Mouse (Mus musculus): ENCODE data around the gene Gng8. TPM values are rescaled to one million over a fixed set of nuclear protein-coding genes. Genes with fewer than 3 reads are reported as not detected.

Gene Gng8
- polyA plus RNA-seq, 1 experiment from 2014 or later = 15.9 TPM

GRCm38 (mm10) chr7:16892352-16892730 lies 755 bp downstream of the Gng8 start:
- DNase-seq (ENCODE audit: low spot score) (no peak), ATAC-seq (ENCODE audit: insufficient number of reproducible peaks, low FRiP score, low TSS enrichment, low read depth) (no peak)
- WGBS = 42% methylated on average over 9 of the region's 9 CpGs
- H3K4me2 ChIP-seq (ENCODE audit: low read depth, severe bottlenecking) = peak overlapping the region; percentile 64
- 0 out of 2 replicates have a peak overlapping the region, but pooled peaks have one; percentile 8 for H3K9ac ChIP-seq (ENCODE audit: low read length)
- H3K9me3 ChIP-seq (ENCODE audit: control insufficient read depth, low read length) = peaks cover 3% of the 10 kb centered on the region; the same call in 1 of the 2 replicates
- peaks cover 9% of the 10 kb centered on the region; the same call in 1 of the 2 replicates for H3K36me3 ChIP-seq (ENCODE audit: control insufficient read depth, insufficient read depth, low read length)
- peaks cover 42% of the 10 kb centered on the region for H3K4me1 ChIP-seq (ENCODE audit: control insufficient read depth, insufficient read depth, low read length)
- peak overlapping the region; percentile 22; the same call in 1 of the 2 replicates for H3K27ac ChIP-seq (replicated peaks; ENCODE audit: low read depth, low read length)
- peak overlapping the region; percentile 32 for H3K4me3 ChIP-seq (ENCODE audit: low read depth, low read length)
- no peaks in the 10 kb centered on the region for H3K27me3 ChIP-seq (ENCODE audit: control insufficient read depth, insufficient read depth, low read length)

- peaks cover 3% of the 10 kb centered on the region; the same call in 1 of the 2 replicates for H3K9me3 ChIP-seq (ENCODE audit: control insufficient read depth, low read length)
- H3K27me3 ChIP-seq (ENCODE audit: control insufficient read depth, insufficient read depth, low read length) = no peaks in the 10 kb centered on the region
- no peak for DNase-seq (ENCODE audit: low spot score)
- H3K9ac ChIP-seq (ENCODE audit: low read length) = no peak overlapping the region
- 3% methylated on average over 5 of the region's 6 CpGs for WGBS
- H3K4me3 ChIP-seq (ENCODE audit: low read depth, low read length) = peak overlapping the region; percentile 32
- H3K27ac ChIP-seq (replicated peaks; ENCODE audit: low read depth, low read length) = no peak overlapping the region
- peak overlapping the region; percentile 64 for H3K4me2 ChIP-seq (ENCODE audit: low read depth, severe bottlenecking)
- ATAC-seq (ENCODE audit: insufficient number of reproducible peaks, low FRiP score, low TSS enrichment, low read depth) = no peak
- peaks cover 42% of the 10 kb centered on the region for H3K4me1 ChIP-seq (ENCODE audit: control insufficient read depth, insufficient read depth, low read length)
- H3K36me3 ChIP-seq (ENCODE audit: control insufficient read depth, insufficient read depth, low read length) = peaks cover 2% of the 10 kb centered on the region; the same call in 1 of the 2 replicates
Measured at GRCm38 (mm10) chr7:16893612-16894011, 2.0 kb downstream of the Gng8 start.

GRCm38 (mm10) chr7:16894279-16894678 lies 2.7 kb downstream of the Gng8 start:
- ATAC-seq (ENCODE audit: insufficient number of reproducible peaks, low FRiP score, low TSS enrichment, low read depth) (no peak), DNase-seq (ENCODE audit: low spot score) (no peak)
- H3K4me3 ChIP-seq (ENCODE audit: low read depth, low read length) = peak overlapping the region; percentile 18; the same call in 1 of the 2 replicates
- 4% methylated on average over 3 of the region's 4 CpGs for WGBS
- peaks cover 42% of the 10 kb centered on the region for H3K4me1 ChIP-seq (ENCODE audit: control insufficient read depth, insufficient read depth, low read length)
- H3K4me2 ChIP-seq (ENCODE audit: low read depth, severe bottlenecking) = peak overlapping the region; percentile 52
- 0 out of 2 replicates have a peak overlapping the region, but pooled peaks have one; percentile 27 for H3K9ac ChIP-seq (ENCODE audit: low read length)
- H3K9me3 ChIP-seq (ENCODE audit: control insufficient read depth, low read length) = peaks cover 3% of the 10 kb centered on the region; the same call in 1 of the 2 replicates
- H3K27me3 ChIP-seq (ENCODE audit: control insufficient read depth, insufficient read depth, low read length) = no peaks in the 10 kb centered on the region
- 0 out of 2 replicates have a peak overlapping the region, but pooled peaks have one; percentile 8 for H3K27ac ChIP-seq (replicated peaks; ENCODE audit: low read depth, low read length)
- H3K36me3 ChIP-seq (ENCODE audit: control insufficient read depth, insufficient read depth, low read length) = no peaks in the 10 kb centered on the region

DNA sequence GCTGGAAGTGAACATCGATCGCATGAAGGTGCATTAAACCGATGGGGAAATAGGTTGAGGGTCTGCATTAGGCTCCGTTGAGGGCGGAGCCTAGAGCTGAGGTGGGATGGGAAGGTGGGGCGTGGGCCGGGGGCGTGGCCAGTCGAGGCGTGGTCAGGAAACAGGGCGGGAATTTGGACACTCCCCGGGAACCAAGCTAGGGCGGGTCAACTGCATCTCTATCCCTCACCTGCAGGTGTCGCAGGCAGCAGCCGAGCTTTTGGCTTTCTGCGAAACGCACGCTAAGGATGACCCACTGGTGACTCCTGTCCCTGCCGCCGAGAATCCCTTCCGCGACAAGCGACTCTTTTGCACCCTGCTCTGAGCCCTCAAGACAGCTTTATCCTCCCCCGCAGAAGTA lies 3.4 kb downstream of the Gng8 start:
- DNase-seq (ENCODE audit: low spot score) = peak; percentile 93
- no peaks in the 10 kb centered on the region for H3K9me3 ChIP-seq (ENCODE audit: control insufficient read depth, low read length)
- H3K27ac ChIP-seq (replicated peaks; ENCODE audit: low read depth, low read length) = no peak overlapping the region
- H3K4me3 ChIP-seq (ENCODE audit: low read depth, low read length) = peak overlapping the region; percentile 18
- H3K9ac ChIP-seq (ENCODE audit: low read length) = no peak overlapping the region
- no peaks in the 10 kb centered on the region for H3K36me3 ChIP-seq (ENCODE audit: control insufficient read depth, insufficient read depth, low read length)
- peak; percentile 54; the same call in 1 of the 2 replicates for ATAC-seq (ENCODE audit: insufficient number of reproducible peaks, low FRiP score, low TSS enrichment, low read depth)
- 1% methylated on average over 24 of the region's 24 CpGs for WGBS
- H3K4me2 ChIP-seq (ENCODE audit: low read depth, severe bottlenecking) = peak overlapping the region; percentile 52
- H3K4me1 ChIP-seq (ENCODE audit: control insufficient read depth, insufficient read depth, low read length) = peaks cover 42% of the 10 kb centered on the region
- no peaks in the 10 kb centered on the region for H3K27me3 ChIP-seq (ENCODE audit: control insufficient read depth, insufficient read depth, low read length)

DNA sequence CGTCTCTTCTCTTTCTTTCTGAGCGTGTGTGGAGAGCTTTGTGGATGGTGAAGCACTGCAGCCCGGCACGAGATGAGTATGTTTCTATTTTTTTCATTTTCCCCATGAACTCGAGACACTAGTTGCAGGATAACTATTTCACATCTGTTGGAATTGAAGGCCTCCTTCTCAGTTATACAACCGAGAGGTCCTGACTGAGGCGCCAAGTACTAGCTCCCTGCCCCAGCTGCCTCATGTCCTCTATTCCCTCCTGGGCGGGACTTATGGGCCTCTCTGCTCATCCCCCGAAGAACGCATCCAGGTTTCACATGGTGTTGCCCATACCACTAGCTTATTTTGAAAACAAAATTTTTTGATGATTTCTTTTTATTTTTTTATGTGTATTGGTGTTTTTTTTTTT lies 3.9 kb downstream of the Gng8 start:
- Histone ChIP-seq H3K9ac (ENCODE audit: low read length) (no peak overlapping the region), H3K4me2 (ENCODE audit: low read depth, severe bottlenecking) (peak overlapping the region; percentile 52), H3K9me3 (ENCODE audit: control insufficient read depth, low read length) (no peaks in the 10 kb centered on the region), H3K27me3 (ENCODE audit: control insufficient read depth, insufficient read depth, low read length) (no peaks in the 10 kb centered on the region), H3K4me1 (ENCODE audit: control insufficient read depth, insufficient read depth, low read length) (peaks cover 40% of the 10 kb centered on the region), H3K36me3 (ENCODE audit: control insufficient read depth, insufficient read depth, low read length) (no peaks in the 10 kb centered on the region), H3K27ac (replicated peaks; ENCODE audit: low read depth, low read length) (no peak overlapping the region), H3K4me3 (ENCODE audit: low read depth, low read length) (no peak overlapping the region)
- ATAC-seq (ENCODE audit: insufficient number of reproducible peaks, low FRiP score, low TSS enrichment, low read depth) (no peak), DNase-seq (ENCODE audit: low spot score) (no peak)
- 36% methylated on average over 10 of the region's 10 CpGs for WGBS

DNA sequence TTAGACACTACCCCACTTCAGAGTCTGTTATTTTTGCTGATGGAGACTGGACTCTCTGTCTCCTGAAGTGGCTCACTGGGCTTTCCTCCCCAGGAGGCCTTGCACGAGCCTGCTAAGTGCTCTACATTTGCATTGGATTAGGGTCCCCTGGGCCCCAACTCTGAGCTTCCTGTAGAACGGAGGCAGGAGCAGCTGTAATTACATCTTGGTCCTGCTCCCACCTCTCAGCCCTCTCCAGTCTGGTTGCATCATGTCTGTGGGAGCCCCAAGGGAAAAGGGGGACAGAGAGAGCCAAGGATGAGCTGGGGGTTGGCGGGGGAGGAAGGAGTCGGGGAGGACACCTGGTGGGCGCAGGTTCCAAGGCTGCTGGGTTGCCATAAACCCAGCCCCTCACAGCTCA lies 8.9 kb downstream of the Gng8 start:
- ATAC-seq (ENCODE audit: insufficient number of reproducible peaks, low FRiP score, low TSS enrichment, low read depth) (no peak), DNase-seq (ENCODE audit: low spot score) (no peak)
- H3K4me3 ChIP-seq (ENCODE audit: low read depth, low read length) = no peak overlapping the region
- no peaks in the 10 kb centered on the region for H3K9me3 ChIP-seq (ENCODE audit: control insufficient read depth, low read length)
- H3K4me1 ChIP-seq (ENCODE audit: control insufficient read depth, insufficient read depth, low read length) = peaks cover 12% of the 10 kb centered on the region
- 22% methylated on average over 5 of the region's 5 CpGs for WGBS
- no peak overlapping the region for H3K9ac ChIP-seq (ENCODE audit: low read length)
- no peak overlapping the region for H3K4me2 ChIP-seq (ENCODE audit: low read depth, severe bottlenecking)
- H3K27me3 ChIP-seq (ENCODE audit: control insufficient read depth, insufficient read depth, low read length) = no peaks in the 10 kb centered on the region
- H3K36me3 ChIP-seq (ENCODE audit: control insufficient read depth, insufficient read depth, low read length) = no peaks in the 10 kb centered on the region
- no peak overlapping the region for H3K27ac ChIP-seq (replicated peaks; ENCODE audit: low read depth, low read length)

DNA sequence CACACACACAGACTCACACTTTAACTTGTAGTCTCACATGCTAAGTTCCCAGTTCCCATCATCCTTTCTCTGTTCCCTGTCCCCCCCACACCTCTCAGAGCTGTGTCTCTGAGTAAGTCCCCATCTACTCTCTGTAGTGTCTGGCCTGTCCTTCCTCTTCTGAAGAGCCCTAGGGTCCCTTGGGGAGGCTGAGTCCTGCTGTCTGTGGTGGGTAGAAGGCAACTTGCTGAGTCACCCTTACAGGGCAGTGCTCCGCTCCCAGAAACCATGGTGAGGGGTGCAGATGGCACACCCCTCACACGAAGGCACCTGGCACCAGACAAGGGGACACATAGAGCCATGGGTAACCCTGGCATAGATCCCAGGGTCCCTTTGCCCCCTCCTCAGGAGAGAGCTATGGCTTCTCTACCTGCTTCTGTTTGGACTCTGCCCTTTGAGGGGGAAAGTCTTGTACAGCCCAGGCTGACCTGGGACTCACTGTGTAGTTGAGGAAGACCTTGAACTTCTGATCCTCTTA lies 11.9 kb downstream of the Gng8 start:
- H3K27me3 ChIP-seq (ENCODE audit: control insufficient read depth, insufficient read depth, low read length) = no peaks in the 10 kb centered on the region
- H3K4me2 ChIP-seq (ENCODE audit: low read depth, severe bottlenecking) = no peak overlapping the region
- H3K4me1 ChIP-seq (ENCODE audit: control insufficient read depth, insufficient read depth, low read length) = peaks cover 23% of the 10 kb centered on the region
- ATAC-seq (ENCODE audit: insufficient number of reproducible peaks, low FRiP score, low TSS enrichment, low read depth) (no peak), DNase-seq (ENCODE audit: low spot score) (no peak)
- 91% methylated on average over 2 of the region's 2 CpGs for WGBS
- no peak overlapping the region for H3K9ac ChIP-seq (ENCODE audit: low read length)
- H3K9me3 ChIP-seq (ENCODE audit: control insufficient read depth, low read length) = no peaks in the 10 kb centered on the region
- no peak overlapping the region for H3K27ac ChIP-seq (replicated peaks; ENCODE audit: low read depth, low read length)
- H3K36me3 ChIP-seq (ENCODE audit: control insufficient read depth, insufficient read depth, low read length) = no peaks in the 10 kb centered on the region
- H3K4me3 ChIP-seq (ENCODE audit: low read depth, low read length) = no peak overlapping the region

DNA sequence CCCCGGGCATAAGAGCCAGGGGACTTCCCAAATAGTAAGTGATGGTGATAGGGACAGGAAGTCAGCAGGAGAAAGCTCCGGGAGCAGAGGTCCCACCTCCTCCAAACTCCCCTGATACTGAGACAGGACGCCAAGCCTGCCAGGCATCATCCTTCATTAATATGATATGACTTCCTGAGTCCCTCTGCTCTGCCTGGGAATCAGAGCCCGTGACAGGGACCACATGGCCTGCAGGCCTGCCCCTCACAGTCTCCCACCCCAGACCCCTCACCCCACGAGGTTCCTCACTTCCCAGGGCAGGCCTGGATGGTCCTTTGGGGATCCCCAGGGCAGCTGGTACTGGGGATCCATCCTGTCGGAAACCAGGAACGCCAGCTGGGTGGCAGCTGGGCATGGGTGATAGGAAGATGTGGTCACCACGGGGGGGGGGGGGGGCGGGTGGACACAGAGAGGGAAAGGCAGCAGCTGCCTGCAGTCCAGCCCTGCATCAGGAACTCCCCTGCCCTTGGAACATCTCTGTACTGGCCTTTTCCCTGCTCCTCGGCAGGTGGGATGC lies 12.6 kb downstream of the Gng8 start:
- WGBS = 57% methylated on average over 8 of the region's 10 CpGs
- no peaks in the 10 kb centered on the region for H3K27me3 ChIP-seq (ENCODE audit: control insufficient read depth, insufficient read depth, low read length)
- H3K36me3 ChIP-seq (ENCODE audit: control insufficient read depth, insufficient read depth, low read length) = no peaks in the 10 kb centered on the region
- H3K27ac ChIP-seq (replicated peaks; ENCODE audit: low read depth, low read length) = no peak overlapping the region
- ATAC-seq (ENCODE audit: insufficient number of reproducible peaks, low FRiP score, low TSS enrichment, low read depth) = no peak
- no peaks in the 10 kb centered on the region for H3K9me3 ChIP-seq (ENCODE audit: control insufficient read depth, low read length)
- H3K4me1 ChIP-seq (ENCODE audit: control insufficient read depth, insufficient read depth, low read length) = peaks cover 23% of the 10 kb centered on the region
- H3K4me2 ChIP-seq (ENCODE audit: low read depth, severe bottlenecking) = no peak overlapping the region
- no peak for DNase-seq (ENCODE audit: low spot score)
- no peak overlapping the region for H3K4me3 ChIP-seq (ENCODE audit: low read depth, low read length)
- no peak overlapping the region for H3K9ac ChIP-seq (ENCODE audit: low read length)
